Mouse (Mus musculus) left cerebral cortex, postnatal 4 days (tissue): Measurements from ENCODE around the gene Rpgrip1. TPM values are rescaled to one million over a fixed set of nuclear protein-coding genes. Genes with fewer than 3 reads are reported as not detected.
A peak's percentile ranks its signal among the peaks of the same experiment; 100 is the strongest.
"Not testable (repeated sequence)": the region's sequence is repeated elsewhere in the genome, so short reads cannot be mapped to it uniquely, and the experiment has no call there.

Experiments
- DNase-seq: peaks from one replicate; pipeline ENCODE4 v3.0.0-alpha.2; 2022
- intact Hi-C: fragments of 180-260 bp; cut with DNase I; formaldehyde crosslinking; loops from one replicate; pipeline ENCODE4 v1.15.1; 2025
- total RNA-seq, 2 experiments: library from RNA; stranded (reverse); gene quantifications; 2 replicates each; pipeline ENCODE4 v1.2.3; 2021

The Rpgrip1 gene
- total RNA-seq, result 1 to 10 TPM; 2.3 to 2.5 TPM

DNA sequence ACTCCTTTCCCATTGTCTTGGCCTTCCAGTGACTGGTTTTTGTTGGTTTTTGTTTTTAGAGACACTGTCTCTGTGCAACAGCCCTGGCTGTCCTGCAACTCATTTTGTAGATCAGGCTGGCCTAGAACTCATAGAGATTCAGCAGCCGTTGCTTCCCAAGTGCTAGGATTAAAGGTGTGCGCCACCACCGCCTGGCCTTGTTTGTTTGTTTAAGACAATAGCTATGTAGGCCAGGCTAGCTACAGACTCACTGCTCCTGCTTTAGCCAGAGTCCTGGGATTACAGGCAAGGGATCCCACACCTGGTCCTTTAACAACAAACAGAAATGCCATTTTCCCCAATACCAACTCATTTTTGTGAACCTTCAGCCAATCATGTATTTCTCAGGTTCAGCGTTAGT lies at the start of gene Rpgrip1:
Rpgrip1 (plus strand) TSS at position 359 of the 400 bp plus-strand sequence.
- DNase-seq, result no peak
- intact Hi-C loops, result no loop called here

DNA sequence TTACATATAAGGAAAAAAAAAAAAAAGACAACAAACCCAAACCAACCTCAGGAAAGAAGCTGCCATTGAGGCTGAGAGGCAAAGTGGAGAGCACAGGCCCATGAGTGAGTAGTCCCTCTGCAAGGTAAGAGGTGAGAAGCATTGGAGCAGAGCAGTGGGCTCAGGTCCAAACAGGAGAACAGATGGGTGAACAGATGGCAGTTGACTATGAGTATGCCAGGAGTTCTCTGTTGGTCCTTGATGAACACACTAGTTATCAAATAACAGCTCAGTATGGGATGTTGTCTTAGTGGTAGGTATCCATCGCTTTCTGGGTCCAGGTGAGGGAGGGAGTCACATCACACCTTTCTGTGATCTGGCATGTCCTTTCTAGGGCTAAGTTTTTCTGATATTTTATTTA lies 49.7 kb upstream of the Rpgrip1 start:
- intact Hi-C loops, result no loop called here
- peak; percentile 68 for DNase-seq

DNA sequence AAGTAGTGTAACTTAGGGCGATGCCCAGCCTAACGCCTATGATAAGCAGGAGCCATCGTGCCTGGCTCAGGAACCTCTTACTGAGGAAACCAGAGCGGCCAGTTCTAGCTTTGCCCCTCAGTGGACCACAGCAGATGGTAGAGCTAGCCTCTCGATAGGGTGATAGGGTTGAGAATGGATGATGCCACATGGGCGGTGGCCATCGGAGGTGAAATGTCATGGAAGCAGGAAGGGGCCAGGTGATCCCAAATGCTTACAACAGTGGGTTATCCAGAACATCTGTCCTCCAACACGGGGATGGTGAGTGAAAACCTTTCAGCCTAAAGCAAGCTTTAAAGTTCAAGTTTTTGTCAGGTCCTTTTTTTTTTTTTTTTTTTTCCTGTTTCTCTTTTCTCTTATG lies 48.7 kb upstream of the Rpgrip1 start:
- DNase-seq, result no peak
- intact Hi-C loops, result no loop called here

DNA sequence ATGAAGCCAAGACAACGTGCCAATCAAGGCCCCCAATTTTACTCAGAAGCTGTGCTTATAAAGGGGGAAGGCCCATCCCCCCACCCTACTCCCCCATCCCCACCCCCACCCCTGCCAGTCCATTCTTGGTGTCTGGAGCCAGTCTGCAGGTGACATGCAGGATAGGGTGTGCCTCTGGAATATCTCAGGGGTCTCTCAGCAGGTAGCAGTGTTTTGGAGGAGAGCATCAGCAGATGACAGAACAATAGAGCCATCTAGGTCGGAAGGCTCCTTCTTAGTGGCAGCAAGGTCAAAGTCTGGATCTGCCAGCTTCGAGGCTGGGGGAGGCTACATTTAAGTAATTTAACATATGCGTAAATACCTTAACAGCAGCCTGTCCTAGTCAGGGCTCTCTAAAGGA lies 44.4 kb upstream of the Rpgrip1 start:
- no peak for DNase-seq

DNA sequence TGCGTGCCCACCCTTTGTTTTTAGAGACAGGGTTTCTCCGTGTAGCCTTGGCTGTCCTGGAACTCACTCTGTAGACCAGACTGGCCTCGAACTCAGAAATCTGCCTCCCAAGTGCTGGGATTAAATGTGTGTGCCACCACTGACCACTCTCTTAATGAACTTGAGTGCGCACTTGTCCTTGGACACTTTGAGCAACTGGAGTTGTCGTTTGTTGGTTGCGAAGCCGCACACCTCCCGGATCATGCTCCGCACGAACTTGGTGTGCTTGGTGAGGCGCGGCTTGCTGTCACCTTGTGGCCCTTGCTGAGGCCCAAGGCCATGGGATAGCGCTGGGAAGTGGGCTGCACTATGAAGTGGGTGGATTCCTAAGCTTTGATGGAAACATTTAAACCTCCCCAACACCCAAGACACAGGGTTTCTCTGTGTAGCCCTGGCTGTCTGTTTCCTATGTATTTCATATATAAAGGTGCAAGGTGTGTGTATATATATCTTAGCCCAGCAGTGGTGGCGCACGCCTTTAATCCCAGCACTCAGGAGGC lies 38.8 kb upstream of the Rpgrip1 start:
- intact Hi-C loops, result loop anchor here (10.0 kb wide), 1 partner anchor 143 kb away; no protein-coding TSS in a partner anchor
- DNase-seq, result no peak

More for the DNA sequence above, 44.4 kb upstream of the Rpgrip1 start:
- intact Hi-C loops, result no loop called here

DNA sequence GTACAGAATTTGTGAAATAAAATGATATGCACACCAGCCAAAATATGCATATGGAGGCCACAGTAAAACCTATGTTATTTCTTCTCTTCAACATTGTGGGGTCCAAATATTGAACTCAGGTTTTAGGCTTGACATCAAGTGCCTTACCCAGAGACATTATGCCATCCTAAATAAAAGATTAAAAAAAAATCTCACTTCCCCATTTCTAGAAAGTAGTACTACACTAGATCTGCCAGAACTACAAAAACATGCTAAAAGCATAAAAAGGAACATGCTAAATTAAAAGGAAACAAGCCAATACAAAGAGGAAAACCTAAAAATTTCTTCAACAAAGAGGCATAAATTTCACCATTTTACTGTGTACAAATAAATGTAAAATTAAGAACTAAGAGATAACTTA lies 27.4 kb upstream of the Rpgrip1 start:
- intact Hi-C loops, result no loop called here

DNA sequence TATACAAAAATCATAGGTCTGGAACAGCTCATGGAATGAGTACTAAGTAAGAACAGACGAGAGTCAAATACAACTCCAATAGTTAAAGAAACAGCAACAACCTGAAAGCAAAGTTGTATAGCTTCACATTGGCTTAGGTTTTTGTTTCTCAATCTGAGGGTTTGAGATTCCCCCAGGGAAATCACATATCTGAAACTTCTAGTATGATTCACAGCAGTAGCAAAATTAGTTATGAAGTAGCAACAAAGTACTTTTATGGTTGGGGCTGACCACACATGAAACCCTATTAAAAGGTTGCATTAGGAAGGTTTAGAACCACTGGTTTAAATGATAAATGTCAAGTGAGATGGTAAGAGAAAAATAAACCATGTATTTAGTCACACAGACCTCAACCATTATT lies 16.0 kb upstream of the Rpgrip1 start:
- no peak for DNase-seq
- intact Hi-C loops, result no loop called here

More for the DNA sequence above, 27.4 kb upstream of the Rpgrip1 start:
- no peak for DNase-seq

DNA sequence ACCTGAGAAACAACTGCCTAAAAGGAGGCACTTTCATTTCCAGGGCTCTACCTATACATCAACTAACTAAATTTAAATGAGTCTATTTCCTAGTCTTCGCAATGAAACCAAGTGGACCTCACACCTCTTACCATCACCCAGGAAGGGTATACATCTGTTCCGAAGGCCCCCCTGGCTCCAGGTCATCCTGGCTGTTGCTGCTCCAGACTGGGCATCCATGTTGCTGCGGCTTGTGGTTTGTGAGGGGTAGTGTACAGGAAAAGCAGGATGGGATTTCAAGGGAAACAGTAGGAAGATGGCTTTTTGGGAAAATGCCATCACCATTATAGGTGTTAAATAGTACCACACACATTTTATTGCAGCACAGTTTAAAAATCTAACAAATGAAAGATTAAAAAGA lies 13.3 kb upstream of the Rpgrip1 start:
- intact Hi-C loops, DNase-seq: not testable (repeated sequence)

DNA sequence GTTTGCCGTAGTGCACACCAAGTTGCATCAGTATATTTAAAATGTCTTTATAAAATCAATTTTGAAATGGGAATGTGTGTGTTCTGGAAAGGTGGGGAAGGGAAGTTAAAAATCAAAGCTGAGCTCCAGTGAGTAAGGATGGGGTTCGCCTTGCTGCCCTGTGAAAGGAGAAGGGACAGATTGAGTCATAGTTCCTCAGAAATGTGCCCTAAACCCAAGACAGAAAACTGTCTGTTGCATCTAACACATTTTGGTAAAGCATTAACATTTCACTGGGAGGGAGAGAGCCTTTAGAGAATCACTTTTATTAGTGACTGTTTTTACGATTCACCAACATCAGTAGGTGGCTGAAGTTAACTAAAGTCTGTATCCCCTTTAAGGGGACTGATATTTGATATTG lies 12.1 kb upstream of the Rpgrip1 start:
- not testable (repeated sequence) for DNase-seq

DNA sequence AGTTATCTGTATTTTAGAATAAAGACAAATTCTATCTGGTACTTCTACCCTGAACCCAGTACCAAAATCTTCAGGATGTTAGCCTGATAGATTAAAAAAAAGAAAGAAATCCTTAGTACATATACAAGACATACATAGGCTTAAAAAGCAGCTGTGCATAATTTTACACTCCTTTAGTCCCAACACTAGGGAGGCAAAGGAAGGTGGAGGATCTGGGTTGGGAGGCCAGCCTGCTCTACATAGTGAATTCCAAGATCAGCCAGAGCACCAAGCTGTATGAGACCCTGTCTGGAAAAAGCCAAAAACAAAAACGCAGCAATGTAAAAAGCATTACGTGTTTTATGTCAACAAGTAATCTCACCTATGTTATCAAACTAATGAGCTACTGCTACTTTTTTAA lies 10.9 kb upstream of the Rpgrip1 start:
- intact Hi-C loops, result no loop called here
- DNase-seq, result no peak

More for the DNA sequence above, 12.1 kb upstream of the Rpgrip1 start:
- intact Hi-C loops, result not testable (repeated sequence)

DNA sequence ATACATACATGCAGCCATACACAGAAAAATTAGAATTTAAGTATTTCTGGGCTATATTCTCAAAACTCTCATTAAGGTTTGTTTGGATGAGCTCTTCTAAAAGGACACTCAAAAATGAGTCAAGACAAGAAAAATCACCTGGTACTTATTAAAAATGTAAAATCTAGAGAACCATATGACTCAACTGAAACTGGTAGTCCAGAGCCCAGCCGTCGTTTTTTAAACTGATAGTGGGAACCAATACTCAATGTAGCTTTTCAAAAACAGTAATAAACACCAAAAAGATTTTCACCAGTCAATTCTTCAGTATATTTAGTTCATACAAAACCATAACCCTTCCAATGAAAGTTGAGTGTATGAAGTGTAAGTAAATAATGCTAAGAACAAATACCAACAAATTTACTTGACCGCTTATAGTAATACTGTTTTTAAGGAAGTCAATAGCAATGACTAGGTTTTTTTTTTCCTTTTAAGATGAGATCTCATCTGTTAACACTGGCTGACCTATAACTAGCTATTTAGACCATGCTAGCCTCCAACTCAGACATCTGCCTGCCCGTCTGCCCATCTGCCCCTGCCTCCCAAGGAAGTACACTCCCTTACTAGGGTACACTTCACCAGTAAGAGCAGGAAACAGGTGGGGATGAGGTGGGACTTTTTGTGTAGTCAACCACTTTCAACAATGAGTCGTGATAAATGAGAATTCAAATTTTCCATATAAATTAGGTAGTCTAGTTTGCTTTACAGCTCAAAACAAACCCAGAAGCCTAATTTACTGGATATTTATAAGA lies 10.1 kb upstream of the Rpgrip1 start:
- intact Hi-C loops, result no loop called here
- DNase-seq, result no peak

DNA sequence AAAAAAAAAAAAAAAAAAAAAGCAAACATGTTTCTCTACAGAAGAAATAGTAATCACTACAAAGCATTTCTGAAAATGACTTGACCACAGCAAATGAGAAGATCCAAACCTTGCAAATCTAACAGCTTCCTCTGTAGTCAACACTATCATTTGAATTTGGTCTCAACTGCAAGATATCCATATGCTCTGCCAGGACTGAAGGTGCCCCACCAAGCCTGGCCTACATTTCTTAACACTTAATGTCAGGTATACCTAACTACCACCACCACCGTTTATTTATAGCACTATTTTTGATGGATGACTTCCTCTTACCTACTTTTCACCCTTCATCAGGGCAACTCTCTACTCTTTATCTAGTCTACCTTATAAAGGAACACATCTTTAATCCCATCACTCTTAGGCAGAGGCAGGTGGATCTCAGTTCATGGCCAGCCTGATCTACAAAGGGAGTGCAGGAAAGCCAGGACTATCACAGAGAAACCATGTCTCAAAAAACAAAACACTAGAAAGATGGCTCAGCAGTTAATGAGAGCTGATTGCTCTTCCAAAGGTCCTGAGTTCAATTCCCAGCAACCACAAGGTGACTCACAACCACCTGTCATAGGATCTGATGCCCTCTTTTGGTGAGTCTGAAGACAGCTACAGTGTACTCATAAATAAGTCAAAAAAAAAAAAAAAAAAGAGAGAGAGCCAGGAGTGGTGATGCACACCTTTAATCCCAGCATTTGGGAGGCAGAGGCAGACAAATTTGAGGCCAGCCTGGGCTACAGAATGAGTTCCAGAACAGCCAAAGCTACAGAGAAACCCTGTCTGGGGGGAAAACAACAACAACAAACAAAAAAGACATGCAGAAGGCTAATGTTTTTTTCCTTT lies 9.0 kb upstream of the Rpgrip1 start:
- intact Hi-C loops, result no loop called here
- no peak for DNase-seq

DNA sequence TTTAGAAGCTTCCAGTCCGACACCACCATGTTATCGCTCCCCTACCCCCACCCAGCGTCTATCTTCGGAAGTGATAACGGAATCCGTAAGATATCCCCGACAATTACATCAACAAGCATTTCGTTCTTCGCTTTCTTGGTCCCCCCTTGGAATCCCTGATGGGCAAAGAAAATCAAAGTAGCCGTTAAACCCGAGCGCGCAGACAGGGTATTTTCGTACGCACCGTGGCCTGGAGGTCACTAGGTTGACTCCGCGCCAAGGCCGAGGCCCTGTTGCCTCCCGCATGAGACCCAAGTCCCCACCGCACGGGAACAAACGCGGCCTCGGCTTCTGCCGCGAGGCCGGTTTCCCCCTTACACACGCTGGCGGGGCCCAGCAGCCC lies 7.0 kb upstream of the Rpgrip1 start:
- DNase-seq, result peak; percentile 75
- intact Hi-C loops, result no loop called here

DNA sequence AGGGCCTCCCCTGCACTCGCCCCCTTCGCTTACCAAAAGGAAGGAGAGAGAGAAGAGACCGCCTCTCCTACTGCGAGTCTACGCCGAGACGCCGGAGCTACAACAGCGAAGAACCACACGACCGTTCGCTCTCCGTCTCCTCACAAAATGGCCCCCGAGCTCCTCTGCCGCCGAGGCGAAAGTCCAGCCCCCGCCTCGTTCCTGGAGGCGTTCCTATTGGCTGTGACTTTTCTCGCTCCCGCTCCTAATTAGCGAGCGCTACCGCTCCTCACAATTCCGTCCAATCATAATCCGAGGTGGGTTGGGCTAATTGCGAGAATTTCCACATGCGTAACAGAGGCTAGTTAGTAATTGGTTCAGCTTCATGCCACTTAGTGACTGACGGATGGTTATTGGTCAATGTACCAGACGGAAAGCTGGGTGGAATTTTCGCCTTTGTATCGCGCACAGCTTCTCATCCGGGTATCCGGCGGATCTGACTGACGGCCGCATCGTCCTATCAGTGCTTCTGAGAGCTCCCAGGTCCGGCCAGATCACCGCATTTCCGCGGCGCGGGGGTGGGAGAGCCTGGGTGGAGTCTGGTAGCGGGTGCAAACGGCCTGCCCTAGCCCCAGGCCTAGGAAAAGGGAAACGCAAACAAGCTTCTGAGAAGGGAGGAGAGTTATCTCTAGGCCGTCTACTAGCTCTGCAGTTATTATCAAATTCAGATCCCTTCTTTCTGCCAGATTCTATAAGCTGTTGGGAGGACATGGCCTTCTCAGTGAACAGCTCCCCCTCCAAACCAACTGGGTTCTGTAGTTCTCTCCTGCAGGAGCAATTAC lies 6.4 kb upstream of the Rpgrip1 start, which contains the start of gene Hnrnpc:
Hnrnpc (minus strand) TSS at position 173 of the 821 bp plus-strand sequence.
- peak; percentile 100 for DNase-seq
- intact Hi-C loops, result no loop called here

DNA sequence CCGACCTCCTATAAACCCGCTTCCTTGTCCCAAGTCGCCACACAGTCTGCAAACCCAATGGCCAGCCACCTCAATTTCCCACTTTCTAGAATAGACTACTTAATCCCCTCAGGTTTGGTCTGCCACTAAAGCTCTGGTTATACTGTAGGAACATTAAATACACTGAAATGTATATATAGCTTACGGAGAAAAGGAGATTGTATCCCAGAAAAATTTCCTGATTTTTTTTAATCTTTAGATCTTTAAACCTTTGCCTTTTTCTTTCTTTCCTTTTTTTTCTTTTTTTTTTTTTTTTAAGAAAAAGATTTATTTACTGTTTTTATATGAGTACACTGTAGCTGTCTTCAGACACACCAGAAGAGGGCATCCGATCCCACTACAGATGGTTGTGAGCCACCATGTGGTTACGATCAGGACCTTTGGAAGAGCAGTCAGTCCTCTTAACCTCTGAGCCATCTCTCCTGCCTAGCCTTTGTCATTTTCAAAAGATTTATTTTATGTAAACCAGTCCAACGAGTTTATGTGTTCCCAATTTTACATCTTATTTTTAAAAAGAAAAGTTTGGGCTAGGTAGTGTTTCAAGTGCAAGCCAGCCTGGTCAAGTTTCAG lies 5.7 kb upstream of the Rpgrip1 start:
- intact Hi-C loops, result no loop called here
- DNase-seq, result no peak

DNA sequence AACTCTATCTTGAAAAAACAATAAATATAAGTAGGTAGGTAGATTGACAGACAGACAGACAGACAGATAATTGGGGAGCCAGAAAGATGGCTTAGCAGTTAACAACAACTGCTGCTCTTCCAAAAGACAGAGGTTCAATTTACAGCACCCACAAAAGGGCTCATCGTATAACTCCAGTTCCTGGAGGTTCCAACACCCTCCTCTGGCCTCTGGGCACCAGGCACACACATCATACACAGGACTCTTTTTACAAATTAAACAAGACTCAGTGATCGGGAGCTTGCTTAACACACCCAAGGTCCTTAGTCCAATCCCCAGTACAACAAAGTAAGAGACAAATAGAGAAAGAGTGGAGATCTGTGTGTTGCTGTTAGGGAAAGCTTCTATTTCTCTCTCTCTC lies 5.2 kb upstream of the Rpgrip1 start:
- no peak for DNase-seq
- intact Hi-C loops, result no loop called here

DNA sequence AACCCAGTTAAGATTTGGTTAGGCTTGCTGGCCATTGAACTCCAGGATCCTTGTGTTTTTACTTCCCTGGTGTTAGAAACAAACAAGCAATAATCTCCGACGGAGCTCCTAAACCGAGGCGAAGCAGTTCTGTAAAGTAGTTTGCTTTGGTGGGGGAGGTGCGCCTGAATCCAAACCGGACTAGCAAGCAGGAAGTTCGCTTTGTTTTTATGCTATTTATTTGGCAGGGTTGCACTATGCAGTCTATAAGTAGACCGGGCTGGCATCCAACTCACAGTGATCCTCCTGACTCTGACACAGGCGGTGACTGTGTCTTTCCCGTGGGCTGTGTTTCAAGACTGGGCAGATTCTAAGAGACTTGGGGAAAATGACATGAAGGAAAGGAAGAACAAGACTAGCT lies 3.8 kb upstream of the Rpgrip1 start:
- peak; percentile 54 for DNase-seq
- intact Hi-C loops, result no loop called here

DNA sequence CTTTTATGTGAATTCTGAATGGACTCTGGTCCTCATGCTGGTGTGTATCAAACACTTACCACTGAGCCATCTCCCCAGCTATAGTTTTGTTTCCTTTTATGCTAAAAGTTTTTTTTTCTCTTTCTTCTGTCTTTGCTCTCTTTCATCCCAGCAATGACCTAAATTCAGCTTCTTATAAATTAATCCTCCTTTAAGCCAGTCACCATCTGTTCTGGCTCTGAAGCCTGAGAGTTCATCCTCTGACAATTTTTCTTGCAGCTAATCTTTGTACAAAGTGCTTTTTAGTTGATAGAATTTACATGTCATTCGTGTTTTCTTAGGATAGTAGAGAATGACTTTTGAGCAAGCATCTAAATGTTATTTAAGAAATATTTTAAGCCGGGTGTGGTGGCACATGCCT lies 2.5 kb upstream of the Rpgrip1 start:
- intact Hi-C loops, result no loop called here
- DNase-seq, result no peak

DNA sequence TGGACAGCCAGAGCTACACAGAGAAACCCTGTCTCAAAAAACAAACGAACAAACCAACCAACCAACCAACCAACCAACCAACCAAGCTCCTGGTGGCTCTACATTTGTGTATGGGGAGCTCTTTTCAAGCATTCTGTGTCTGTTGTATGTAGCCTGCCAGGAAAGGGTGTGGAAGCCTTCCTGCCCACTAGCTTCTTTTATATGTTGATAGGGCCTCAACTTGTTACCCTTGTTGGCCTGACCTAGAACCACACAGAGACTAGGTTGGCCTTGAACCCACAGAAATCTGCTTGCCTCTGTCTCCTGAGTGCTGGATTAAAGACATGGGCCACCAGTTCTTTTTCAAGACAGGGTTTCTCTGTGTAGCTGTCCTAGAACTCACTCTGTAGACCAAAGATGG lies 3.6 kb downstream of the Rpgrip1 start:
- intact Hi-C loops, result no loop called here
- DNase-seq, result no peak

DNA sequence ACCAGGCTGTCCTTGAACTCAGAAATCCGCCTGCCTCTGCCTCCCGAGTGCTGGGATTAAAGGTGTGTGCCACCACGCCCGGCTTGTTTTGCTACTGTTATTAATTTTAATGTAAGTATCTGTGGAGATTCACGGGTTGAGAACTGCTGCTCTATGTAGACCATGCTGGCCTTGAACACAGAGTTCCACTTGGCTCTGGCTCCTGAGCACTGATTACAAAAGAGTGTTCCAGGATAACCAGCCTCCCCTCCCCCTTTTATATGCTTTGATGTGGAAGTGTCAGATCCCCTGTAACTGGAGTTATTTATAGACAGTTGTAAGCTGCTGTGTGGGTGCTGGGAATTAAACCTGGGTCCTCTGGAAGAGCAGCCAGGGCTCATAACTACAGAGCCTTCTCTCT lies 6.7 kb downstream of the Rpgrip1 start:
- intact Hi-C loops, result no loop called here
- no peak for DNase-seq
